ENCODE assay signal across 8 mouse cellular contexts in the genomic region with DNA sequence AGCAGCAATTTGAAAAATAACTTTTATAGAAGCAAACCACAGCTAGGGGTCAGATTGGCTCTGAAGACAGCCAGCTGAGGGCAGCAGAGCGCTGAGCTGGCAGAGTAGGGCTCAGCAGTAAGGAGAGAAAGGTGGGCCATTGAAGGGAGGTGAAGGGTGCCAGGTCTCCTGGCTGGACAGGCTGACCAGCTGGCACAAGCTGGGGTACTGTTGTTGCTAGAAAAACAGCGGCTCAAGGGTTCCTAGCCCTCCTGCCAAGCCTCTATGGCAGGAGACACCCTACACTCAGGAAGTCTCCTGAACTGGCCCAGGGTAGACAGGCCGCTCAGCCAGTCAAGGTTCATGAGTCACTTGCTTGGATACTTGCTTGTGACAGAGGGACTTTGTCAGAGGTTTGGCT. TPM values are rescaled to one million over a fixed set of nuclear protein-coding genes. Genes with fewer than 3 reads are reported as not detected.
A peak's percentile ranks its signal among the peaks of the same experiment; 100 is the strongest.
DNase-seq lines count a peak whose midpoint lies in the region; TF ChIP-seq lines count a peak whose summit lies in the region.

No protein-coding gene starts in this region.

- TF ChIP-seq CTCF in ES-Bruce4 (IDR thresholded peaks at IDR 0.05; ENCODE audit: low read depth, low read length): peak; percentile 78
- TF ChIP-seq CTCF in olfactory bulb, adult 2 months (IDR thresholded peaks at IDR 0.05; ENCODE audit: insufficient read depth, low read depth, low read length): peak; percentile 82

- WGBS in olfactory bulb, adult 2 months: 50% methylated on average over 3 of the region's 3 CpGs

- no peak for TF ChIP-seq POLR2A in ES-Bruce4 (IDR thresholded peaks at IDR 0.05; ENCODE audit: insufficient read depth, low read length)
- TF ChIP-seq POLR2A in olfactory bulb, adult 2 months (IDR thresholded peaks at IDR 0.05; ENCODE audit: insufficient read depth, low read depth, low read length): no peak

- H3K36me3 ChIP-seq in ES-Bruce4 (ENCODE audit: control insufficient read depth, insufficient read depth, low read length, poor library complexity, severe bottlenecking): no peaks in the 10 kb centered on the region

- H3K4me3 ChIP-seq in ES-Bruce4 (ENCODE audit: low read depth, low read length): no peak overlapping the region
- no peak overlapping the region for H3K4me3 ChIP-seq in olfactory bulb, adult 2 months (ENCODE audit: insufficient read depth, low read depth, low read length)

- no peak overlapping the region for H3K9ac ChIP-seq in ES-Bruce4 (ENCODE audit: low read depth, poor library complexity, severe bottlenecking)

- DNase-seq in left cerebral cortex, adult 11 months (ENCODE audit: low spot score): peak; percentile 46
- DNase-seq in left cerebral cortex, adult 8-10 months (ENCODE audit: low spot score in 2 of 2): no peak
- DNase-seq in cerebellum, adult 11-12 months: peak; percentile 58
- peak; percentile 69 for DNase-seq in gastrocnemius, postnatal 25 days
- DNase-seq in layer of hippocampus, postnatal 10 days (ENCODE audit: low spot score in 2 of 2): peak; percentile 65 to 78
- no peak for DNase-seq in spleen, postnatal 36 days (ENCODE audit: low spot score in 2 of 2)

- no peaks in the 10 kb centered on the region for H3K4me1 ChIP-seq in ES-Bruce4 (ENCODE audit: control insufficient read depth, insufficient read depth, low read length)
- peaks cover 23% of the 10 kb centered on the region for H3K4me1 ChIP-seq in olfactory bulb, adult 2 months (ENCODE audit: control insufficient read depth, insufficient read depth, low read length)

- no peaks in the 10 kb centered on the region for H3K9me3 ChIP-seq in ES-Bruce4 (replicated peaks; ENCODE audit: control insufficient read depth, insufficient read depth, low read length, poor library complexity, severe bottlenecking)

- no peaks in the 10 kb centered on the region for H3K27me3 ChIP-seq in ES-Bruce4 (ENCODE audit: control insufficient read depth, insufficient read depth, low read length, poor library complexity, severe bottlenecking)

- TF ChIP-seq EP300 in ES-Bruce4 (IDR thresholded peaks at IDR 0.05; ENCODE audit: insufficient read depth, low read depth, low read length): no peak

- H3K27ac ChIP-seq in ES-Bruce4 (ENCODE audit: insufficient read depth, low read length): no peak overlapping the region
- H3K27ac ChIP-seq in olfactory bulb, adult 2 months (ENCODE audit: insufficient read depth, low read depth, low read length): no peak overlapping the region

RNA-seq across cellular contexts. Expression of a gene that starts 11.4 kb away (rescaled TPM):
- total RNA-seq in left cerebral cortex, adult 8-10 months (2022): 1 to 10 TPM in 2 of 4 experiments, under 1 TPM in 2; 0.23 to 4.2 (median 0.97) TPM
- polyA plus RNA-seq in ES-Bruce4 (2011; ENCODE audit: insufficient read depth, insufficient read length, low read depth, missing spikeins): 1.5 and 2.4 TPM in 2 replicates
- under 1 TPM in 1 of 2 experiments, not detected in 1; 0.33 TPM for total RNA-seq in gastrocnemius, postnatal 25 days (2021)
- total RNA-seq in layer of hippocampus, postnatal 10 days (2021): under 1 TPM; 0.11 TPM
- polyA plus RNA-seq in olfactory bulb, adult 2 months (2012; ENCODE audit: insufficient read depth, insufficient read length, low replicate concordance, missing spikeins): not detected in 2 replicates

Comparison
In these comparisons a context has a peak if more than half of its experiments do, and no peak if none do; other contexts are left out.
1. DNase-seq: peak in left cerebral cortex, adult 11 months (single experiment), cerebellum, adult 11-12 months (single experiment), gastrocnemius, postnatal 25 days (single experiment) and layer of hippocampus, postnatal 10 days (2 of 2); none in left cerebral cortex, adult 8-10 months (0 of 2) and spleen, postnatal 36 days (0 of 2).